Comparison of ENCODE assay signal across 10 mouse cellular contexts in genomic region chr10:21077151-21077719, GRCm38 (mm10).
DNase-seq lines count a peak whose midpoint lies in the region; TF ChIP-seq lines count a peak whose summit lies in the region.
"Had no signal": no experiment of that assay in that cellular context is flagged by ENCODE, and none has a peak within 500 bp of the region (broad histone marks: within the 10 kb centered on the region; RNA-seq: fewer than 3 reads in every experiment).

No protein-coding gene starts in this region.

- peak; percentile 30 for DNase-seq in adrenal gland, postnatal 14 days
- DNase-seq in adrenal gland, postnatal 4 days (ENCODE audit: low spot score in 2 of 2) = no peak
- peak; percentile 23 for DNase-seq in lung, postnatal 36 days
- peak; percentile 53 to 76 for DNase-seq in spleen, postnatal 4 days (ENCODE audit: low spot score in 2 of 2)
- no peak for DNase-seq in adrenal gland, postnatal 36 days
- no peak for DNase-seq in ovary, postnatal 14 days (ENCODE audit: low spot score)
- DNase-seq in gastrocnemius, adult 8-10 months (ENCODE audit: low spot score in 2 of 2) = no peak
- DNase-seq: adrenal gland, postnatal 25 days had no signal

- H3K27ac ChIP-seq in bone marrow, adult 2 months (ENCODE audit: control insufficient read depth, insufficient read depth, low read depth, low read length, poor library complexity) = peak overlapping the region; percentile 59
- H3K27ac ChIP-seq: midbrain, embryonic 10.5 days had no signal

- H3K4me1 ChIP-seq in bone marrow, adult 2 months (ENCODE audit: control insufficient read depth, insufficient read depth, low read length) = peaks cover 5% of the 10 kb centered on the region

- TF ChIP-seq POLR2A in bone marrow, adult 2 months (IDR thresholded peaks at IDR 0.05; ENCODE audit: borderline replicate concordance, control insufficient read depth, low read depth, low read length) = 0 out of 2 replicates have a peak, but pooled peaks have one; percentile 44

- peak overlapping the region; percentile 31 for H3K4me3 ChIP-seq in bone marrow, adult 2 months (replicated peaks; ENCODE audit: control insufficient read depth, low read depth, low read length)
- H3K4me3 ChIP-seq: midbrain, embryonic 10.5 days had no signal

- 5% methylated on average over 14 of the region's 14 CpGs for WGBS in bone marrow, adult 2 months

- peak; percentile 25; the same call in 1 of the 2 replicates for TF ChIP-seq CTCF in bone marrow, adult 2 months (IDR thresholded peaks at IDR 0.05; ENCODE audit: control insufficient read depth, insufficient read depth, low read length)

Comparison
In these comparisons a context has a peak if more than half of its experiments do, and no peak if none do; other contexts are left out.
1. DNase-seq: peak in adrenal gland, postnatal 14 days (single experiment), lung, postnatal 36 days (single experiment) and spleen, postnatal 4 days (2 of 2); none in adrenal gland, postnatal 4 days (0 of 2), adrenal gland, postnatal 36 days (0 of 2), ovary, postnatal 14 days (single experiment) and gastrocnemius, adult 8-10 months (0 of 2).